Mouse (Mus musculus) forebrain, embryonic 15.5 days (tissue): ENCODE results near the gene Anapc2. TPM values are rescaled to one million over a fixed set of nuclear protein-coding genes. Genes with fewer than 3 reads are reported as not detected.
"Not testable (repeated sequence)": the region's sequence is repeated elsewhere in the genome, so short reads cannot be mapped to it uniquely, and the experiment has no call there.

ENCODE experiments used
- ATAC-seq: fragments of 200-750 bp; cut with Nextera tagmentation; replicated peaks from 2 replicates; pipeline ENCODE4 v1.8.0; 2017; ENCODE audit warnings: mild to moderate bottlenecking, moderate TSS enrichment, moderate library complexity
- H3K27ac ChIP-seq: fragments of 300-500 bp; sonication (generic); replicated peaks from 2 replicates; pipeline ENCODE4 v1.5.1; 2015; ENCODE audit warnings: mild to moderate bottlenecking, inconsistent platforms
- H3K27me3 ChIP-seq: fragments of 300-500 bp; sonication (generic); 2 replicates; pipeline ENCODE4 v1.6.1; 2015; ENCODE audit warnings: inconsistent platforms
- H3K36me3 ChIP-seq: fragments of 300-500 bp; sonication (generic); 2 replicates; pipeline ENCODE4 v1.6.1; 2015; ENCODE audit warnings: mild to moderate bottlenecking, inconsistent platforms
- H3K4me1 ChIP-seq: fragments of 300-500 bp; sonication (generic); 2 replicates; pipeline ENCODE4 v1.6.1; 2015; ENCODE audit warnings: inconsistent platforms
- H3K4me2 ChIP-seq: fragments of 300-500 bp; sonication (generic); replicated peaks from 2 replicates; pipeline ENCODE4 v1.6.1; 2015; ENCODE audit warnings: mild to moderate bottlenecking, inconsistent platforms
- H3K4me3 ChIP-seq: fragments of 300-500 bp; sonication (generic); 2 replicates; pipeline ENCODE4 v1.5.1; 2015; ENCODE audit warnings: mild to moderate bottlenecking, inconsistent platforms
- H3K9ac ChIP-seq: fragments of 300-500 bp; sonication (generic); replicated peaks from 2 replicates; pipeline ENCODE4 v1.6.1; 2015; ENCODE audit warnings: mild to moderate bottlenecking, inconsistent platforms
- H3K9me3 ChIP-seq: fragments of 300-500 bp; sonication (generic); 2 replicates; pipeline ENCODE4 v1.6.1; 2016; ENCODE audit warnings: inconsistent platforms
- WGBS: fragments of 180-500 bp; shearing (Covaris S2); methylation state at CpG from one replicate; pipeline ENCODE4 v1.1.7; 2015; ENCODE audit warnings: mixed read lengths; 5-methylcytosine and 5-hydroxymethylcytosine counted together
- polyA plus RNA-seq: library from polyadenylated mRNA; unstranded; fragments of >200 nt; fragmentation: Nextera tagmentation; extraction: Ambion mirVana; gene quantifications from 2 replicates; pipeline ENCODE4 v1.2.1, GENCODE M21; 2015

Anapc2 gene
- polyA plus RNA-seq, 1 experiment from 2014 or later: 150 TPM

DNA sequence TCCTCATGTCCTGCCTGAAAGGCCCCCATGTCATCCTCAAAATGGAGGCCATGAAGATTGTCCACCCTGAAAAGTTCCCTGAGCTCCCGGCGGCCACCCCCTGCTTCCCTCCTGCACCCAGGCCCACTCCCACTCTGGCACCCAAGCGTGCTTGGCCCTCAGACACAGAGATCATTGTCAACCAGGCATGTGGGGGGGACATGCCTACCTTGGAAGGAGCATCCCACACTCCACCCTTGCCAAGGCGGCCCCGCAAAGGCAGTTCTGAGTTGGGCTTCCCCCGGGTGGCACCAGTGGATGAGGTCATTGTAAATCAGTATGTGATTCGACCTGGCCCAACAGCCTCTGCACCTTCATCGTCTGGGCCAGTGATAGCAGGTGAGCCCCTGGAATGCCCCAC is 28.9 kb upstream of the Anapc2 start:
- peaks cover 29% of the 10 kb centered on the region for H3K4me1 ChIP-seq
- peaks cover 21% of the 10 kb centered on the region; the same call in 1 of the 2 replicates for H3K36me3 ChIP-seq
- H3K4me2 ChIP-seq: peak overlapping the region; percentile 91
- H3K9me3 ChIP-seq: no peaks in the 10 kb centered on the region
- no peaks in the 10 kb centered on the region for H3K27me3 ChIP-seq
- 77% methylated on average over 8 of the region's 8 CpGs for WGBS
- no peak overlapping the region for H3K27ac ChIP-seq
- H3K9ac ChIP-seq: peak overlapping the region; percentile 73
- H3K4me3 ChIP-seq: peak overlapping the region; percentile 59
- ATAC-seq: no peak

DNA sequence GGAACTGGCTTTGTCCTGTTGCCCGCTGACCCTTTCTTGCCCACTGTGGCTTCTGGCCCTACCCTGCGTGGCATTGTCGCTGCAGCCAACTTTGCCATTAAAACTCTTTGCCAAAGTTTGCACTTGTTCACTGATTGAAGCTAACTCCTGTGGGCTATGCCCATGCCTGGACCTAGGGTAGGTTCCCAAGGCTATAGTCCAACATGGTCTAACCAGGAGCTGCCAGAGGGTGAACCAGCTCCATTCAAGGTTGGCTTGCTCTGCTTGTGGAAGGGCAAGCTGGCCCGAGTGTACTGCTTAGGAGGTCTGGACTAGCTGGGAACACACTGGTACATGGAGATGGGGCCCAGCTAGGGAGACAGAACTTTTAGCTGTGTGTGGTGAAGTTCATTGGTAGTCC is 28.1 kb upstream of the Anapc2 start:
- Histone ChIP-seq H3K4me3 (no peak overlapping the region), H3K27me3 (no peaks in the 10 kb centered on the region), H3K27ac (no peak overlapping the region), H3K4me1 (peaks cover 29% of the 10 kb centered on the region), H3K36me3 (peaks cover 24% of the 10 kb centered on the region), H3K9me3 (no peaks in the 10 kb centered on the region), H3K9ac (no peak overlapping the region), H3K4me2 (no peak overlapping the region)
- no peak for ATAC-seq
- WGBS: 91% methylated on average over 4 of the region's 4 CpGs

DNA sequence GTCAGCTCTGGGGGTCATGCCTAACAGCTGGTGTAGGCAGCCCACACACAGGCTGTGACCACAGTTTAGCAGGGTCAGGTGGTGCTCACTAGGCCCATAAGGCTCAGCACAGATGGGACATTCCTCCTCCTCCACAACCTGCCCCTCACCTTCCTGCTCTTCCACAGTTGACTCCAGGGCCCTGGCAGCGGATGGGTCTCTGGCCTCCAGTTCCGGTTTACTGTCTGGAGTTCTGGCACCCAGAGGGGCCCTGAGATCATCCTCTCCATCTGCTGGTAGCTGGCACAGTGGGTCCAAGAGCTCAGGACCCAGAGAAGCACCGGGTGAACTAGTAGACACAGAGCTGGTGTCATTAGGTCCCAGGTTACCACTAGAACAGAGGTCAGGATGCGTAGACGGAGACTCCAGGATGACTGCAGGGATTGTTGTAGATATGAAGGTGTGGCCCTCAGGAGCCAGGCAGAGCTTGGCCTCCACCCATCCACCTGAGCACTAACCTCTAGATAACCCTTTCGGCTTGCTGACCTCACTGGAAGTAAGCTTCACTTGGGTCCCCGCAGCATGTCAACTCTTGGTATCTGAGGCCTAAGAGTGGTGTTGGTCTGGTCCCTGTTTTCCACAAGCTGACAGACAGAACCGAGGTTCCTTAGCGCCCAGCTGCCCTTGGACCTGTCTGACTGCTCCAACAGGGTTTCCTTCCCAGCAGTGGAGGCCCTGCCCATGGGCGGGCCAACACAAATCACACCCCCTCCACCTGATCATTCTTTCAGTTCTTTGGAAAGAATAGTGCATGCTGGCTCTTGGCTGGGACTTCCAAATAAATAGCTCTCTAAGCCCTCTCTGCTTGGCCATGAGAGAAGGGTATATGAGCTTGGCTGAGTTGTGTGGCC is 25.9 kb upstream of the Anapc2 start, which contains the start of gene AL732309.1:
TSS of gene AL732309.1 (minus strand) at position 681 of the 890 bp plus-strand sequence.
- Histone ChIP-seq H3K4me3 (no peak within 1 kb of the TSS), H3K9me3 (no peaks in the 10 kb centered on the region), H3K27ac (no peak within 1 kb of the TSS), H3K4me2 (no peak within 1 kb of the TSS), H3K9ac (no peak within 1 kb of the TSS), H3K36me3 (peaks cover 35% of the 10 kb centered on the region), H3K27me3 (no peaks in the 10 kb centered on the region), H3K4me1 (peaks cover 19% of the 10 kb centered on the region)
- ATAC-seq: no peak
- 90% methylated on average over 10 of the region's 10 CpGs for WGBS

DNA sequence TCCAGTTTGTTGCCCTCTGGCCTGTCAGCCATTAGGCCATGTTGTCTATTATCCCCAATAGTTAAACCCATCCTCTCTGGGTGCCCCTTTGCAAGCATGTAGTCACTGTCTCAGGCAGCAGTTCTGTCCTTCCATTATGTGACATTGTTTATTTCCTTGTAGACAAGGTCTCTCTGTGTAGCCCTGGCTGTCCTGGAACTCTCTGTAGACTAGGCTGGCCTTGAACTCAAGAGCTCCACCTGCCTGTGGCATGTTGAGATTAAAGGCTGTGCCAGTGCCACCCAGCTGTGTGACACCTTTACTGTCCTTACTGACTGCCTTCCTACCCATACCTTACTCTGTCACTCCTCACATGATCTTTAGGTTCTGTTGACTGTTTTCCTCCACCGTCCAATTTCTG is 19.9 kb upstream of the Anapc2 start:
- Histone ChIP-seq H3K36me3 (peaks cover 21% of the 10 kb centered on the region), H3K27me3 (no peaks in the 10 kb centered on the region), H3K9me3 (no peaks in the 10 kb centered on the region), H3K9ac (no peak overlapping the region), H3K4me2 (no peak overlapping the region), H3K4me1 (peaks cover 22% of the 10 kb centered on the region), H3K4me3 (no peak overlapping the region), H3K27ac (no peak overlapping the region)
- no peak for ATAC-seq
- 81% methylated on average over 1 of the region's 1 CpGs for WGBS

- Histone ChIP-seq H3K4me3 (peak within 1 kb of the TSS; percentile 88), H3K9me3 (no peaks in the 10 kb centered on the region), H3K4me1 (peaks cover 24% of the 10 kb centered on the region), H3K9ac (peak within 1 kb of the TSS; percentile 87), H3K4me2 (peak within 1 kb of the TSS; percentile 98), H3K27me3 (no peaks in the 10 kb centered on the region), H3K27ac (peak within 1 kb of the TSS; percentile 84), H3K36me3 (peaks cover under 1% of the 10 kb centered on the region; the same call in 1 of the 2 replicates)
- peak; percentile 92 for ATAC-seq
- WGBS: under 1% methylated on average over 39 of the region's 39 CpGs
These were observed 16.9 kb upstream of the Anapc2 start, which contains the start of gene Tmem203 for GRCm38 (mm10) chr2:25255284-25255779. Gene Tmem203, plus strand, starts transcription at chr2:25255439.

- 58% methylated on average over 12 of the region's 12 CpGs for WGBS
- ATAC-seq, H3K36me3 ChIP-seq, H3K27me3 ChIP-seq, H3K9me3 ChIP-seq, H3K27ac ChIP-seq: not testable (repeated sequence)
- Histone ChIP-seq H3K4me1 (peaks cover 24% of the 10 kb centered on the region), H3K4me3 (peak overlapping the region; percentile 88), H3K4me2 (peak overlapping the region; percentile 98), H3K9ac (peak overlapping the region; percentile 87)
These were observed 15.7 kb upstream of the Anapc2 start for GRCm38 (mm10) chr2:25256443-25257109.

DNA sequence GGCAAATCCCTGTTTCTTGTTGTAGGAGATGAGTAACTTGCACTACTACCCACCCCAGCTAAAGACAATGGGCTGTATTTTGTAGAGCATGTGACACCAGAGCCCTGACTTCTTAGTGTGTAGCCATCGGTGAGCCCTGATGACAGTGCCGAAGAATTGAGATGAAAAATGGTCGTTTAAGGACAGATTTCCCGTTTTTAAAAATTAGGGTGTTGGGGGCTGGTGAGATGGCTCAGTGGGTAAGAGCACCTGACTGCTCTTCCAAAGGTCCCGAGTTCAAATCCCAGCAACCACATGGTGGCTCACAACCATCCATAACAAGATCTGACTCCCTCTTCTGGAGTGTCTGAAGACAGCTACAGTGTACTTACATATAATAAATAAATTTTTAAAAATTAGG is 15.0 kb upstream of the Anapc2 start:
- not testable (repeated sequence) for ATAC-seq, H3K9me3 ChIP-seq, H3K4me2 ChIP-seq, H3K36me3 ChIP-seq, H3K27ac ChIP-seq, H3K4me3 ChIP-seq, H3K9ac ChIP-seq, H3K27me3 ChIP-seq
- WGBS: 91% methylated on average over 5 of the region's 5 CpGs
- peaks cover 29% of the 10 kb centered on the region for H3K4me1 ChIP-seq

GRCm38 (mm10) chr2:25258887-25259286 is 13.4 kb upstream of the Anapc2 start:
- Histone ChIP-seq H3K27me3 (peaks cover 8% of the 10 kb centered on the region; the same call in 1 of the 2 replicates), H3K27ac (no peak overlapping the region), H3K4me2 (no peak overlapping the region), H3K9ac (no peak overlapping the region), H3K4me3 (no peak overlapping the region), H3K9me3 (no peaks in the 10 kb centered on the region), H3K36me3 (no peaks in the 10 kb centered on the region), H3K4me1 (peaks cover 39% of the 10 kb centered on the region)
- no peak for ATAC-seq
- WGBS: 44% methylated on average over 2 of the region's 2 CpGs

DNA sequence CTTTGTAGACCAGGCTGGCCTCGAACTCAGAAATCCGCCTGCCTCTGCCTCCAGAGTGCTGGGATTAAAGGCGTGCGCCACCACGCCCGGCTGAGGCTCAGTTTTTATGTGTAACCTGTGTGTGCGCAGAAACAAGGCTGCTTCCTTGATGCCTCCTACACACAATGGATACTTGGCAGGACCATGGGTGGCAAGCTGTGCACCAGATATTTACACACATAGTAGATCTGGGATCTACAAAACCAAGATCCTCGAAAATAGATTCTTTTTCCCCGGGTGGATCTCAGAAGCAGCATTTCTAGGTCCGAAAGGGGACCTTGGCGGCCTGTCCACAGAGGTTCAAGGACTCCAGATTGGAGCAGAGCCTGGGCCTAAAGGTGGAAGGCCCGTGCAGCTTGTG is 10.4 kb upstream of the Anapc2 start:
- 47% methylated on average over 12 of the region's 12 CpGs for WGBS
- Histone ChIP-seq H3K4me2 (peak overlapping the region; percentile 98), H3K27me3 (peaks cover 15% of the 10 kb centered on the region; the same call in 1 of the 2 replicates), H3K9me3 (no peaks in the 10 kb centered on the region), H3K4me3 (peak overlapping the region; percentile 63), H3K4me1 (peaks cover 50% of the 10 kb centered on the region), H3K36me3 (no peaks in the 10 kb centered on the region), H3K27ac (peak overlapping the region; percentile 62), H3K9ac (peak overlapping the region; percentile 47)
- ATAC-seq: peak; percentile 5; the same call in 1 of the 2 replicates

- H3K9ac ChIP-seq: peak within 1 kb of the TSS; percentile 60
- H3K4me2 ChIP-seq: peak within 1 kb of the TSS; percentile 98
- WGBS: under 1% methylated on average over 39 of the region's 39 CpGs
- H3K27ac ChIP-seq: peak within 1 kb of the TSS; percentile 62
- peak; percentile 100 for ATAC-seq
- peak within 1 kb of the TSS; percentile 63 for H3K4me3 ChIP-seq
- H3K27me3 ChIP-seq: peaks cover 15% of the 10 kb centered on the region; the same call in 1 of the 2 replicates
- H3K36me3 ChIP-seq: no peaks in the 10 kb centered on the region
- H3K4me1 ChIP-seq: peaks cover 51% of the 10 kb centered on the region
- H3K9me3 ChIP-seq: no peaks in the 10 kb centered on the region
These were observed 9.9 kb upstream of the Anapc2 start, which contains the start of gene Tprn for GRCm38 (mm10) chr2:25262291-25262767. Gene Tprn, plus strand, starts transcription at chr2:25262618.

DNA sequence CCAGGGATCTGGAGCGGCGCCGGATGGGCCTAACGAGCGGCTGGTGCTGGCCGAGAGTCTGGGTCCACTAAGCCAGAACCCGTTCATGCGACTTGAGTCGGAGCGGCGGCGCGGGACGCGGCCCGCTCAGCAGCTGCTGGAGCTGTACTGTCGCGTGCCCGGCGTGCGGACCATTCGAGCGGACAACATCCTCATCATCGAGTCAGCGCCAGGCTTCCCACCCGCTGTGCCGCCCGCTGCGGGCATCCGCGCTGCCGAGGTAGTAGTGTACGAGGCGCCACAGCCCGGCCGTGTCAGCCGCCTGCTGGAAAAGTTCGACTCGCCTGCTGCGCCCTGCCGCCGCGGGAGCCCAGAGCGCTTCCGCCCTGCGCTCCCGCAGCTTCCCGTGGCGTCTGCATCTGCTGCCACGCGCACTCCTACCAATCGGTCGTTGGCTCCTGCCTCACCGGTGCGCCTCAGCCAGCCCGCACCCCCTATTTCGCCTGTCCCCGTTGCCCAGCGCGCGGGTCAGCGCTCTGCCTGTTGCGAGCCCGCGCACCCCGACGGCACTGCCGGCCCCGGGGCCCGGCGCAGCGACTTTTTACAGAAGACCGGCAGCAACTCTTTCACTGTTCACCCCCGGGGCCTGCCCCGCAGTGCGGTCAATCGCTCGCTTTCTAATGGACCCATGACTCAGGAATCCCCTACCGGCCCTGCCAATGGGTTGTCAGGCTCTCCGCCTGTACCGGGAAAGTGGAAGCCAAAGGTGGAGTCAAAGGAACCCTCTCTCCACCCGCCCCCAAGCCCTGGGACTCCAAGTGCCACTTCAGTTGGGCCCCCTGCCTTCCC is 9.3 kb upstream of the Anapc2 start:
- peak overlapping the region; percentile 98 for H3K4me2 ChIP-seq
- WGBS: under 1% methylated on average over 82 of the region's 82 CpGs
- peak overlapping the region; percentile 60 for H3K9ac ChIP-seq
- ATAC-seq: no peak
- peak overlapping the region; percentile 62 for H3K27ac ChIP-seq
- H3K4me3 ChIP-seq: peak overlapping the region; percentile 63
- H3K4me1 ChIP-seq: peaks cover 58% of the 10 kb centered on the region
- H3K9me3 ChIP-seq: no peaks in the 10 kb centered on the region
- no peaks in the 10 kb centered on the region for H3K36me3 ChIP-seq
- H3K27me3 ChIP-seq: peaks cover 15% of the 10 kb centered on the region; the same call in 1 of the 2 replicates
